Mouse (Mus musculus): ENCODE data around the gene Lao1. TPM values are rescaled to one million over a fixed set of nuclear protein-coding genes. Genes with fewer than 3 reads are reported as not detected.

Lao1 gene
- polyA plus RNA-seq, 1 experiment from 2014 or later: not detected

Other genes starting within 250 kb of the Lao1 start
- not detected in 2 replicates for gene Olfr1340, start 241.4 kb upstream of the Lao1 start, polyA plus RNA-seq (2014; fragmentation: Nextera tagmentation; extraction: Ambion mirVana)
- gene Olfr1339, start 229.4 kb upstream of the Lao1 start, polyA plus RNA-seq (2014; fragmentation: Nextera tagmentation; extraction: Ambion mirVana): not detected in 2 replicates
- not detected in 2 replicates for gene Olfr1338, start 202.8 kb upstream of the Lao1 start, polyA plus RNA-seq (2014; fragmentation: Nextera tagmentation; extraction: Ambion mirVana)
- not detected in 2 replicates for gene Olfr1337, start 179.0 kb upstream of the Lao1 start, polyA plus RNA-seq (2014; fragmentation: Nextera tagmentation; extraction: Ambion mirVana)
- not detected in 2 replicates for gene Olfr1335, start 151.6 kb upstream of the Lao1 start, polyA plus RNA-seq (2014; fragmentation: Nextera tagmentation; extraction: Ambion mirVana)
- gene Olfr1333, start 125.3 kb upstream of the Lao1 start, polyA plus RNA-seq (2014; fragmentation: Nextera tagmentation; extraction: Ambion mirVana): not detected in 2 replicates
- not detected in 2 replicates for gene Olfr1331, start 96.9 kb upstream of the Lao1 start, polyA plus RNA-seq (2014; fragmentation: Nextera tagmentation; extraction: Ambion mirVana)
- not detected in 2 replicates for gene Olfr1330, start 73.0 kb upstream of the Lao1 start, polyA plus RNA-seq (2014; fragmentation: Nextera tagmentation; extraction: Ambion mirVana)
- not detected in 2 replicates for gene Olfr1329, start 44.1 kb upstream of the Lao1 start, polyA plus RNA-seq (2014; fragmentation: Nextera tagmentation; extraction: Ambion mirVana)
- gene Olfr1328, start 23.0 kb upstream of the Lao1 start, polyA plus RNA-seq (2014; fragmentation: Nextera tagmentation; extraction: Ambion mirVana): not detected in 2 replicates
- 150 and 153 TPM in 2 replicates for gene Slc2a1, start 147.1 kb downstream of the Lao1 start, polyA plus RNA-seq (2014; fragmentation: Nextera tagmentation; extraction: Ambion mirVana)
- 5.4 and 8.1 TPM in 2 replicates for gene Zfp691, start 212.6 kb downstream of the Lao1 start, polyA plus RNA-seq (2014; fragmentation: Nextera tagmentation; extraction: Ambion mirVana)
- gene Ermap, start 228.4 kb downstream of the Lao1 start, polyA plus RNA-seq (2014; fragmentation: Nextera tagmentation; extraction: Ambion mirVana): 263 and 274 TPM in 2 replicates
- 169 and 174 TPM in 2 replicates for gene Svbp, start 233.7 kb downstream of the Lao1 start, polyA plus RNA-seq (2014; fragmentation: Nextera tagmentation; extraction: Ambion mirVana)

All from liver, embryonic 11.5 days (tissue).